Mouse (Mus musculus) hindbrain, embryonic 14.5 days (tissue): ENCODE measurements at regions not wholly inside any gene's neighbourhood (a gene's known extent, or its start where the extent isn't known, plus 50 kb on each side); places are given as distances from the start of the nearest gene placed in this dataset.

Experiments used
- ATAC-seq: fragments of 200-750 bp; cut with Nextera tagmentation; 2 replicates; pipeline ENCODE4 v1.8.0; 2017; ENCODE audit warnings: moderate number of reproducible peaks, mild to moderate bottlenecking, moderate TSS enrichment, moderate library complexity; ENCODE audit not compliant: low FRiP score
- DNase-seq: peaks from one replicate; pipeline ENCODE4 v3.0.0-alpha.2; 2015; ENCODE audit warnings: low spot score
- H3K27ac ChIP-seq: fragments of 300-500 bp; sonication (generic); 2 replicates; pipeline ENCODE4 v1.5.1; 2014; ENCODE audit warnings: mild to moderate bottlenecking, moderate library complexity
- H3K27me3 ChIP-seq: fragments of 300-500 bp; sonication (generic); 2 replicates; pipeline ENCODE4 v1.6.1; 2014; ENCODE audit warnings: mild to moderate bottlenecking, low read length, mixed read lengths; ENCODE audit not compliant: control insufficient read depth, insufficient read depth
- H3K36me3 ChIP-seq: fragments of 300-500 bp; sonication (generic); replicated peaks from 2 replicates; pipeline ENCODE4 v1.6.1; 2014; ENCODE audit not compliant: control insufficient read depth, insufficient read depth
- H3K4me1 ChIP-seq: fragments of 300-500 bp; sonication (generic); replicated peaks from 2 replicates; pipeline ENCODE4 v1.6.1; 2014; ENCODE audit warnings: antibody characterized with exemption, low read length, mixed read lengths; ENCODE audit not compliant: control insufficient read depth, insufficient read depth
- H3K4me2 ChIP-seq: fragments of 300-500 bp; sonication (generic); replicated peaks from 2 replicates; pipeline ENCODE4 v1.6.1; 2014; ENCODE audit warnings: mild to moderate bottlenecking, moderate library complexity
- H3K4me3 ChIP-seq: fragments of 300-500 bp; sonication (generic); replicated peaks from 2 replicates; pipeline ENCODE4 v1.5.1; 2014; ENCODE audit warnings: mild to moderate bottlenecking, low read length
- H3K9ac ChIP-seq: fragments of 300-500 bp; sonication (generic); 2 replicates; pipeline ENCODE4 v1.6.1; 2014
- H3K9me3 ChIP-seq: fragments of 300-500 bp; sonication (generic); 2 replicates; pipeline ENCODE4 v1.6.1; 2016; ENCODE audit warnings: low read length; ENCODE audit not compliant: control insufficient read depth
- WGBS: fragments of 180-500 bp; shearing (Covaris S2); extraction: QIAGEN DNeasy Blood & Tissue Kit; methylation state at CpG from one replicate; pipeline ENCODE4 v1.1.7; 2014; 5-methylcytosine and 5-hydroxymethylcytosine counted together

GRCm38 (mm10) chr6:13974710-13975506 is 103.6 kb upstream of the 2610001J05Rik start:
- Histone ChIP-seq H3K27me3 (no peaks in the 10 kb centered on the region), H3K4me3 (no peak overlapping the region), H3K9me3 (peaks cover 16% of the 10 kb centered on the region), H3K4me2 (no peak overlapping the region), H3K4me1 (no peaks in the 10 kb centered on the region), H3K36me3 (no peaks in the 10 kb centered on the region), H3K27ac (no peak overlapping the region), H3K9ac (no peak overlapping the region)
- WGBS, result 74% methylated on average over 14 of the region's 14 CpGs
- DNase-seq (no peak), ATAC-seq (no peak)

- H3K4me2 ChIP-seq, result no peak overlapping the region
- ATAC-seq, result 0 out of 2 replicates have a peak, but pooled peaks have one; percentile 37
- H3K9me3 ChIP-seq, result peaks cover 1% of the 10 kb centered on the region; the same call in 1 of the 2 replicates
- no peak for DNase-seq
- H3K36me3 ChIP-seq, result no peaks in the 10 kb centered on the region
- no peak overlapping the region for H3K9ac ChIP-seq
- H3K4me1 ChIP-seq, result no peaks in the 10 kb centered on the region
- H3K4me3 ChIP-seq, result no peak overlapping the region
- whole genome bisulfite sequencing, result 49% methylated on average over 2 of the region's 2 CpGs
- no peaks in the 10 kb centered on the region for H3K27me3 ChIP-seq
- no peak overlapping the region for H3K27ac ChIP-seq
Measured at GRCm38 (mm10) chr6:13964471-13964870, 93.2 kb upstream of the 2610001J05Rik start.

GRCm38 (mm10) chr6:13964013-13964412 is 92.7 kb upstream of the 2610001J05Rik start:
- Histone ChIP-seq H3K9me3 (no peaks in the 10 kb centered on the region), H3K27ac (no peak overlapping the region), H3K4me2 (no peak overlapping the region), H3K27me3 (no peaks in the 10 kb centered on the region), H3K4me3 (no peak overlapping the region), H3K4me1 (no peaks in the 10 kb centered on the region), H3K36me3 (no peaks in the 10 kb centered on the region), H3K9ac (no peak overlapping the region)
- DNase-seq (no peak), ATAC-seq (no peak)
- 48% methylated on average over 2 of the region's 2 CpGs for WGBS

GRCm38 (mm10) chr6:13949640-13950039 is 78.3 kb upstream of the 2610001J05Rik start:
- Histone ChIP-seq H3K27me3 (no peaks in the 10 kb centered on the region), H3K4me3 (no peak overlapping the region), H3K36me3 (no peaks in the 10 kb centered on the region), H3K4me1 (no peaks in the 10 kb centered on the region), H3K9ac (no peak overlapping the region), H3K27ac (no peak overlapping the region), H3K4me2 (no peak overlapping the region), H3K9me3 (no peaks in the 10 kb centered on the region)
- WGBS, result 74% methylated on average over 4 of the region's 4 CpGs
- no peak for ATAC-seq
- DNase-seq, result no peak

- Histone ChIP-seq H3K9ac (no peak overlapping the region), H3K4me1 (0 out of 2 replicates have a peak, but pooled peaks cover 3% of the 10 kb centered on the region), H3K27me3 (no peaks in the 10 kb centered on the region), H3K9me3 (no peaks in the 10 kb centered on the region), H3K36me3 (no peaks in the 10 kb centered on the region), H3K27ac (peak overlapping the region; percentile 62), H3K4me2 (no peak overlapping the region), H3K4me3 (no peak overlapping the region)
- DNase-seq (peak; percentile 25), ATAC-seq (peak; percentile 78)
- 51% methylated on average over 9 of the region's 9 CpGs for WGBS
Measured at GRCm38 (mm10) chr6:13920809-13921760, 49.8 kb upstream of the 2610001J05Rik start.
